Mouse (Mus musculus) gastrocnemius, adult 18-20 months (tissue): ENCODE results near the gene Gm40460. TPM values are rescaled to one million over a fixed set of nuclear protein-coding genes. Genes with fewer than 3 reads are reported as not detected.

Experiments
- total RNA-seq, 2 experiments: library from RNA; stranded (reverse); gene quantifications; 2 replicates each; pipeline ENCODE4 v1.2.3; 2021

Gene Gm40460
- total RNA-seq, 2 experiments from 2014 or later, result not detected

Other genes with a start within 250 kb of the Gm40460 start
- 10 to 100 TPM; 49.6 to 51.8 TPM for gene Mob2, start 180.0 kb downstream of the Gm40460 start, total RNA-seq
- 10 to 100 TPM; 21.9 to 41.2 TPM for gene Dusp8, start 145.2 kb downstream of the Gm40460 start, total RNA-seq
- not detected for gene Gm45618, start 120.3 kb downstream of the Gm40460 start, total RNA-seq
- gene Gm39115, start 105.0 kb downstream of the Gm40460 start, total RNA-seq, result not detected
- gene Gm45337, start 96.5 kb downstream of the Gm40460 start, total RNA-seq, result not detected
- not detected for gene Gm29735, start 84.0 kb downstream of the Gm40460 start, total RNA-seq
- not detected for gene Gm4553, start 75.3 kb downstream of the Gm40460 start, total RNA-seq
- gene Krtap5-2, start 65.1 kb downstream of the Gm40460 start, total RNA-seq, result not detected
- not detected for gene Gm10153, start 50.7 kb downstream of the Gm40460 start, total RNA-seq
- gene Krtap5-3, start 39.7 kb downstream of the Gm40460 start, total RNA-seq, result not detected
- not detected for gene Gm7579, start 29.2 kb downstream of the Gm40460 start, total RNA-seq
- gene Krtap5-5, start 11.1 kb downstream of the Gm40460 start, total RNA-seq, result not detected
- not detected for gene Gm2431, start 17.3 kb upstream of the Gm40460 start, total RNA-seq
- gene Gm4559, start 33.3 kb upstream of the Gm40460 start, total RNA-seq, result not detected
- gene Krtap5-1, start 56.0 kb upstream of the Gm40460 start, total RNA-seq, result not detected
- gene Krtap5-4, start 62.5 kb upstream of the Gm40460 start, total RNA-seq, result not detected
- 1 to 10 TPM; 3.2 to 5.0 TPM for gene Ifitm10, start 132.7 kb upstream of the Gm40460 start, total RNA-seq
- gene Gm49369, start 141.6 kb upstream of the Gm40460 start, total RNA-seq, result 1 to 10 TPM; 1.1 to 2.4 TPM
- 100 to 1,000 TPM; 445 to 450 TPM for gene Ctsd, start 147.0 kb upstream of the Gm40460 start, total RNA-seq
- not detected for gene Syt8, start 193.8 kb upstream of the Gm40460 start, total RNA-seq
- over 10,000 TPM; 19,257 to 20,060 TPM for gene Tnni2, start 200.7 kb upstream of the Gm40460 start, total RNA-seq
- gene Lsp1, start 219.7 kb upstream of the Gm40460 start, total RNA-seq, result 10 to 100 TPM; 30.3 to 38.4 TPM